Mouse (Mus musculus) small intestine, adult 2 months (tissue): Measurements from ENCODE around the gene Arl1. TPM values are rescaled to one million over a fixed set of nuclear protein-coding genes. Genes with fewer than 3 reads are reported as not detected.

Experiments
- H3K27ac ChIP-seq: fragments of 200-500 bp; 2 replicates; pipeline ENCODE4 v1.5.1; 2012; ENCODE audit warnings: low read depth, low read length, control low read depth, inconsistent platforms; ENCODE audit not compliant: insufficient read depth
- H3K27me3 ChIP-seq: fragments of 200-500 bp; 2 replicates; pipeline ENCODE4 v1.6.1; 2012; ENCODE audit warnings: mild to moderate bottlenecking, moderate library complexity, low read length, inconsistent platforms; ENCODE audit not compliant: control insufficient read depth, insufficient read depth
- H3K36me3 ChIP-seq: fragments of 200-500 bp; 2 replicates; pipeline ENCODE4 v1.6.1; 2012; ENCODE audit warnings: mild to moderate bottlenecking, low read length, control low read depth, inconsistent platforms; ENCODE audit not compliant: control insufficient read depth, insufficient read depth
- H3K4me1 ChIP-seq: fragments of 200-500 bp; 2 replicates; pipeline ENCODE4 v1.6.1; 2012; ENCODE audit warnings: low read length, inconsistent platforms, mixed read lengths; ENCODE audit not compliant: control insufficient read depth, insufficient read depth, insufficient read length
- H3K4me3 ChIP-seq: fragments of 200-500 bp; 2 replicates; pipeline ENCODE4 v1.5.1; 2012; ENCODE audit warnings: low read depth, mild to moderate bottlenecking, control low read depth, inconsistent platforms, low read length, moderate library complexity
- CTCF ChIP-seq: fragments of 200-500 bp; IDR thresholded peaks from 2 replicates; pipeline ENCODE4 v1.5.1; 2012; ENCODE audit warnings: low read depth, mild to moderate bottlenecking, control low read depth, inconsistent platforms, low read length, moderate library complexity, mixed read lengths; ENCODE audit not compliant: insufficient replicate concordance, insufficient read length; ENCODE audit errors: extremely low read depth
- POLR2A ChIP-seq: fragments of 200-500 bp; IDR thresholded peaks from 2 replicates; pipeline ENCODE4 v1.6.1; 2012; ENCODE audit warnings: low read depth, mild to moderate bottlenecking, control low read depth, inconsistent platforms, low read length, moderate library complexity
- WGBS: fragments of 180-500 bp; shearing (Covaris S2); methylation state at CpG from one replicate; pipeline ENCODE4 v1.1.7; 2018; 5-methylcytosine and 5-hydroxymethylcytosine counted together
- polyA plus RNA-seq: library from polyadenylated mRNA; depleted of rRNA; stranded (reverse); fragments of >200 nt; gene quantifications from 2 replicates; pipeline ENCODE4 v1.2.3, GENCODE M21; 2012

Gene Arl1
- polyA plus RNA-seq, 1 experiment, result 9.5 TPM

DNA sequence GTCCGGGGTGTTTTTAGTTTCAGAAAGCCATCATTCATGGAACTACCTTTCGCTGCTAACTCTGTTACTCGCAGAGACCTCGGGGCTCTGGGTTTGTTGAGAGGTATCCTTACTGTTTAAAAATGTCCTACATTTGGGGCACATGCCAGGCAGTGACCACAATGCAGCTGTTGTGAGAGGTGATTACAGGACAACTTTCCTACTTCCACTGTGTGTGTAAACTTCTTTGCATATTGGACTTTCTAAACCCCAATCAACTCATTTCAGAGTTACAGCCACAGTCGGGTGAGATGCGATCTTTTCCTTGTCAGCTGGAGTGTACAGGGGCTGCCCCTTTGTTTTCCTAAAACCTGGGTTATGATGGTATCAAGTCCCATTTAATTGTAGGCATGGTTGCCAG lies 15.0 kb upstream of the Arl1 start:
- 80% methylated on average over 6 of the region's 6 CpGs for WGBS
- Histone ChIP-seq H3K27me3 (no peaks in the 10 kb centered on the region), H3K4me1 (no peaks in the 10 kb centered on the region), H3K4me3 (no peak overlapping the region), H3K36me3 (no peaks in the 10 kb centered on the region), H3K27ac (no peak overlapping the region)
- no peak for TF ChIP-seq CTCF
- no peak for TF ChIP-seq POLR2A

GRCm38 (mm10) chr10:88716986-88717755 lies 13.5 kb upstream of the Arl1 start:
- H3K4me1 ChIP-seq, result no peaks in the 10 kb centered on the region
- TF ChIP-seq POLR2A, result no peak
- no peak for TF ChIP-seq CTCF
- WGBS, result 54% methylated on average over 13 of the region's 13 CpGs
- H3K27ac ChIP-seq, result no peak overlapping the region
- no peak overlapping the region for H3K4me3 ChIP-seq
- no peaks in the 10 kb centered on the region for H3K36me3 ChIP-seq
- H3K27me3 ChIP-seq, result no peaks in the 10 kb centered on the region

DNA sequence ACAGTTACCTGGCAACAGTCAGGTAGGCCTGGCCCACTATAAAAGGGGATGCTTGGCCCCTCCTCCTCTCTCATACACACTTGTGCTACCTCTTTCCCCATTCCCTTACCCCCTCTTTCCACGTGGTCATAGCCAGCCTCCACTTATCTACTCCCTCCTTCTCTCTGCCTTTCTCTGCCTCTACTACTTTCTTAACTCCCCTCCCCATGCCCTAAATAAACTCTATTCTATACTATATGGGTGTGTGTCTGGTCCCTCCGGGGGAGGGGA lies 13.0 kb upstream of the Arl1 start:
- no peak for TF ChIP-seq POLR2A
- no peak for TF ChIP-seq CTCF
- Histone ChIP-seq H3K36me3 (no peaks in the 10 kb centered on the region), H3K27ac (no peak overlapping the region), H3K27me3 (no peaks in the 10 kb centered on the region), H3K4me3 (no peak overlapping the region), H3K4me1 (no peaks in the 10 kb centered on the region)
- WGBS, result 33% methylated on average over 2 of the region's 2 CpGs

GRCm38 (mm10) chr10:88719618-88720017 lies 11.0 kb upstream of the Arl1 start:
- WGBS, result 15% methylated on average over 1 of the region's 1 CpGs
- TF ChIP-seq POLR2A (no peak), CTCF (no peak)
- Histone ChIP-seq H3K36me3 (no peaks in the 10 kb centered on the region), H3K27ac (no peak overlapping the region), H3K4me3 (no peak overlapping the region), H3K27me3 (no peaks in the 10 kb centered on the region), H3K4me1 (no peaks in the 10 kb centered on the region)

DNA sequence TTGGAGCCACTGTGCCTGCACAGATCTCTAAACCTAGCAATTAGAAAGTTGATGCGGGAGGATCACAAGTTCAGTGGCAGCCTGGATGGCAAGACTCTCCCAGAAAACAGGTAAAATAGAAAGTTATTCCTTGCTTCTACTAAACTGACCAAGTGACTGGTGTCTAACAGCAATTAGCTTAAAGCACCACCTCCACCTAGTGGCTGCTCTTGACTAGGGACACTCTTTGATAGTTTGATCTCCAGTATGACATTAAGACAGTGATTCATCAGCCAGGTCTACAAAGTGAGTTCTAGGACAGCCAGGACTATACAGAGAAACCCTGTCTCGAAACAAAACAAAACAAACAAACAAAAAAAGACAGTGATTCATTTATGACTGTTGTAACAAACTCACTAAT lies 5.3 kb upstream of the Arl1 start:
- H3K27me3 ChIP-seq, result no peaks in the 10 kb centered on the region
- no peaks in the 10 kb centered on the region for H3K36me3 ChIP-seq
- H3K4me3 ChIP-seq, result no peak overlapping the region
- peaks cover 1% of the 10 kb centered on the region for H3K4me1 ChIP-seq
- H3K27ac ChIP-seq, result no peak overlapping the region
- WGBS, result 43% methylated on average over 2 of the region's 2 CpGs
- no peak for TF ChIP-seq POLR2A
- no peak for TF ChIP-seq CTCF

GRCm38 (mm10) chr10:88727128-88727527 lies 3.5 kb upstream of the Arl1 start:
- Histone ChIP-seq H3K4me1 (peaks cover 3% of the 10 kb centered on the region), H3K4me3 (no peak overlapping the region), H3K27me3 (no peaks in the 10 kb centered on the region), H3K36me3 (no peaks in the 10 kb centered on the region), H3K27ac (no peak overlapping the region)
- 33% methylated on average over 1 of the region's 1 CpGs for whole genome bisulfite sequencing
- TF ChIP-seq POLR2A, result no peak
- TF ChIP-seq CTCF, result no peak

DNA sequence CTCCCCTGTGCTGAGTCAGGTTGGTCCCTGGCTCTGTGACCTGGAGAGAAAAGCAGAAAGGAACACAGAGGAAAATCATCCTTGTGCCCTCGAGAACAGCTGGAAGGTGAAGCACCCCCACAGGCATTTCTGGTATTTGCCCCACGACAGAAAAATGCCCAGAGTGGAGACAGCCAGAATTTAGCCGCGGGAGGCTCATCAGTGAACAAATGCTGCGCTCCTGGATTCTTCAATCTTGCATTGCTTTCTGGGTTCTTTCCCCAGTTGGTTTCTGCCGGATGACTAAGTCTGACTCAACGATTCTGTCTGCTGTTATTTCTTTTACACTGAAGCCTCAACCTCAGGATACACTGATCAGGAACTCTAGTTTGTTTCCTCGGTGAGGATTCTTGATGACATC lies 2.5 kb upstream of the Arl1 start:
- Histone ChIP-seq H3K4me1 (peaks cover 3% of the 10 kb centered on the region), H3K36me3 (no peaks in the 10 kb centered on the region), H3K27me3 (no peaks in the 10 kb centered on the region), H3K4me3 (no peak overlapping the region), H3K27ac (no peak overlapping the region)
- WGBS, result 70% methylated on average over 8 of the region's 8 CpGs
- TF ChIP-seq POLR2A (no peak), CTCF (no peak)
